Mouse (Mus musculus) liver, embryonic 15.5 days (tissue): ENCODE data around the gene Mrpl34. TPM values are rescaled to one million over a fixed set of nuclear protein-coding genes. Genes with fewer than 3 reads are reported as not detected.

ENCODE experiments used
- ATAC-seq: fragments of 200-750 bp; cut with Nextera tagmentation; 2 replicates; pipeline ENCODE4 v1.8.0; 2017; ENCODE audit warnings: moderate number of reproducible peaks, mild to moderate bottlenecking, moderate library complexity; ENCODE audit not compliant: insufficient read depth
- H3K27ac ChIP-seq: fragments of 300-500 bp; sonication (generic); replicated peaks from 2 replicates; pipeline ENCODE4 v1.5.1; 2015; ENCODE audit warnings: mild to moderate bottlenecking, inconsistent platforms
- H3K27me3 ChIP-seq: fragments of 300-500 bp; sonication (generic); 2 replicates; pipeline ENCODE4 v1.6.1; 2015; ENCODE audit warnings: mild to moderate bottlenecking, inconsistent platforms
- H3K36me3 ChIP-seq: fragments of 300-500 bp; sonication (generic); replicated peaks from 2 replicates; pipeline ENCODE4 v1.6.1; 2015; ENCODE audit warnings: moderate library complexity, mild to moderate bottlenecking, inconsistent platforms
- H3K4me1 ChIP-seq: fragments of 300-500 bp; sonication (generic); replicated peaks from 2 replicates; pipeline ENCODE4 v1.6.1; 2015; ENCODE audit warnings: inconsistent platforms
- H3K4me2 ChIP-seq: fragments of 300-500 bp; sonication (generic); 2 replicates; pipeline ENCODE4 v1.6.1; 2015; ENCODE audit warnings: moderate library complexity, mild to moderate bottlenecking, inconsistent platforms
- H3K4me3 ChIP-seq: fragments of 300-500 bp; sonication (generic); replicated peaks from 2 replicates; pipeline ENCODE4 v1.5.1; 2015; ENCODE audit warnings: mild to moderate bottlenecking, inconsistent platforms
- H3K9ac ChIP-seq: fragments of 300-500 bp; sonication (generic); 2 replicates; pipeline ENCODE4 v1.6.1; 2015; ENCODE audit warnings: moderate library complexity, mild to moderate bottlenecking, inconsistent platforms
- H3K9me3 ChIP-seq: fragments of 300-500 bp; sonication (generic); replicated peaks from 2 replicates; pipeline ENCODE4 v1.6.1; 2016; ENCODE audit warnings: inconsistent platforms
- WGBS: fragments of 180-500 bp; shearing (Covaris S2); methylation state at CpG from one replicate; pipeline ENCODE4 v1.1.7; 2015; ENCODE audit warnings: mixed read lengths; ENCODE audit not compliant: insufficient replicate concordance; 5-methylcytosine and 5-hydroxymethylcytosine counted together
- polyA plus RNA-seq: library from polyadenylated mRNA; unstranded; fragments of >200 nt; fragmentation: Nextera tagmentation; extraction: Ambion mirVana; gene quantifications from 2 replicates; pipeline ENCODE4 v1.2.1, GENCODE M21; 2015

Gene Mrpl34
- polyA plus RNA-seq, 1 experiment from 2014 or later: 96.6 TPM

GRCm38 (mm10) chr8:71513018-71513754 is 48.4 kb downstream of the Mrpl34 start:
- 32% methylated on average over 15 of the region's 15 CpGs for WGBS

DNA sequence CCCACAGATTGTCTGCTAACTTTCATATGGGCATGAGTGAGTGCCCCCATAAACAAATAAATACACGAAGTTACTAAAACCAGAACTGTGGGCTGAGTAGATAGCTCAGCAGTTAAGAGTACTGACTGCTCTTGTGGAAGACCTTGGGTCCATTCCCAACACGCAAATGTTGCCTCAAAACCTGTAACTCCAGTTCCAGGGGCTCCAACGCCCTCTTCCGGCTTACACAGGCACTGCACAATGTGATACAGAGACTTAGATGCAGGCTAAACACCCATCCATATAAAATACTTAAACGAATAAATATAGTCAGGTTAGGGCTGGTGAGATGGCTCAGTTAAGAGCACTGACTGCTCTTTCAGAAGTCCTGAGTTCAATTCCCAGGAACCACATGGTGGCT is 50.3 kb downstream of the Mrpl34 start:
- Histone ChIP-seq H3K9ac (no peak overlapping the region), H3K4me2 (no peak overlapping the region), H3K4me1 (peaks cover 18% of the 10 kb centered on the region), H3K27me3 (peaks cover 6% of the 10 kb centered on the region; the same call in 1 of the 2 replicates), H3K36me3 (no peaks in the 10 kb centered on the region), H3K9me3 (no peaks in the 10 kb centered on the region), H3K4me3 (no peak overlapping the region), H3K27ac (no peak overlapping the region)
- 50% methylated on average over 5 of the region's 5 CpGs for WGBS
- no peak for ATAC-seq

More at GRCm38 (mm10) chr8:71513018-71513754, 48.4 kb downstream of the Mrpl34 start:
- H3K9me3 ChIP-seq: no peaks in the 10 kb centered on the region
- peaks cover 19% of the 10 kb centered on the region for H3K4me1 ChIP-seq
- no peak overlapping the region for H3K27ac ChIP-seq
- peaks cover 20% of the 10 kb centered on the region for H3K27me3 ChIP-seq
- H3K9ac ChIP-seq: no peak overlapping the region
- ATAC-seq: no peak
- H3K4me3 ChIP-seq: no peak overlapping the region
- H3K4me2 ChIP-seq: no peak overlapping the region
- no peaks in the 10 kb centered on the region for H3K36me3 ChIP-seq

Other genes with a start within 250 kb of the Mrpl34 start
- gene Myo9b, start 192.2 kb upstream of the Mrpl34 start, polyA plus RNA-seq: 7.3 and 8.6 TPM in 2 replicates
- gene Haus8, start 192.0 kb upstream of the Mrpl34 start, polyA plus RNA-seq: 44.8 and 47.5 TPM in 2 replicates
- 38.7 and 41.1 TPM in 2 replicates for gene Use1, start 98.1 kb upstream of the Mrpl34 start, polyA plus RNA-seq
- gene Ocel1, start 93.7 kb upstream of the Mrpl34 start, polyA plus RNA-seq: 4.6 and 5.2 TPM in 2 replicates
- 24.1 and 27.0 TPM in 2 replicates for gene Nr2f6, start 83.0 kb upstream of the Mrpl34 start, polyA plus RNA-seq
- gene Ushbp1, start 69.2 kb upstream of the Mrpl34 start, polyA plus RNA-seq: 3.3 and 5.2 TPM in 2 replicates
- gene Babam1, start 68.1 kb upstream of the Mrpl34 start, polyA plus RNA-seq: 56.0 and 58.5 TPM in 2 replicates
- 42.0 and 54.0 TPM in 2 replicates for gene Ankle1, start 58.9 kb upstream of the Mrpl34 start, polyA plus RNA-seq
- gene Abhd8, start 1.3 kb upstream of the Mrpl34 start, polyA plus RNA-seq: 9.1 and 9.2 TPM in 2 replicates
- gene Dda1, start 4.2 kb downstream of the Mrpl34 start, polyA plus RNA-seq: 38.3 and 42.6 TPM in 2 replicates
- 0.15 and 0.20 TPM in 2 replicates for gene Ano8, start 21.0 kb downstream of the Mrpl34 start, polyA plus RNA-seq
- gene Gtpbp3, start 23.1 kb downstream of the Mrpl34 start, polyA plus RNA-seq: 4.2 and 5.1 TPM in 2 replicates
- gene Plvap, start 46.8 kb downstream of the Mrpl34 start, polyA plus RNA-seq: 22.4 and 23.9 TPM in 2 replicates
- 0.06 and 0.14 TPM in 2 replicates for gene Ccdc194, start 60.8 kb downstream of the Mrpl34 start, polyA plus RNA-seq
- gene Bst2, start 72.5 kb downstream of the Mrpl34 start, polyA plus RNA-seq: 35.3 and 37.3 TPM in 2 replicates
- 31.6 and 35.2 TPM in 2 replicates for gene Mvb12a, start 78.0 kb downstream of the Mrpl34 start, polyA plus RNA-seq
- 0.50 and 0.94 TPM in 2 replicates for gene Tmem221, start 93.9 kb downstream of the Mrpl34 start, polyA plus RNA-seq
- 0.09 TPM in 1 of 2 replicates, not detected in the other for gene Nxnl1, start 101.6 kb downstream of the Mrpl34 start, polyA plus RNA-seq
- 2.3 and 3.0 TPM in 2 replicates for gene Slc27a1, start 103.9 kb downstream of the Mrpl34 start, polyA plus RNA-seq
- 90.7 and 92.8 TPM in 2 replicates for gene Pgls, start 127.2 kb downstream of the Mrpl34 start, polyA plus RNA-seq
- 0.99 and 1.4 TPM in 2 replicates for gene Fam129c, start 132.7 kb downstream of the Mrpl34 start, polyA plus RNA-seq
- gene Colgalt1, start 146.0 kb downstream of the Mrpl34 start, polyA plus RNA-seq: 23.0 and 25.6 TPM in 2 replicates
- 0.16 and 0.20 TPM in 2 replicates for gene Unc13a, start 206.8 kb downstream of the Mrpl34 start, polyA plus RNA-seq
- 6.4 and 6.9 TPM in 2 replicates for gene Jak3, start 211.3 kb downstream of the Mrpl34 start, polyA plus RNA-seq
- gene Insl3, start 224.3 kb downstream of the Mrpl34 start, polyA plus RNA-seq: 2.2 and 3.0 TPM in 2 replicates
- 4.1 and 5.2 TPM in 2 replicates for gene B3gnt3, start 236.8 kb downstream of the Mrpl34 start, polyA plus RNA-seq